Mouse (Mus musculus): Measurements from ENCODE around the gene Rhoc.

DNA sequence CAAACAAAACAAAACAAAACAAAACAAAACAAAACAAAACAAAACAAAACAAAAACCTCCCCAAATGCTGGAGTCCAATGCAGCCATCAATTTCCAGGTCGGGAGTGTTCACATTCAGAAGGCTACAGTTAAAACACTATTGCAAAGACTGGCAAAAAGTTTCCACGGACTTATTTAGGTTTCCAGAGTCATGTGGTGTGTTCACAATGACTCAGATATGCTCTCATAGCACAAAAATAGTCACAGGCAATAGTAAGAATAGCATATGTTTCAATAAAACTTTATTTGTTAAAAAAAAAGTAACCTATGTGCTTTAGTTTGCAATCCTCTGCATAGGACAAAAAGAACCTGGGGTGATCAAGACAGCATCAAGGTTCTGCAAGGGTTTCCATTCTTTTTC is 21.0 kb upstream of the Rhoc start:
- TF ChIP-seq POLR2A (IDR thresholded peaks at IDR 0.05; ENCODE audit: extremely low read depth, insufficient read depth, low read length) (no peak), CTCF (IDR thresholded peaks at IDR 0.05; ENCODE audit: extremely low read depth, insufficient read depth, low read length) (no peak)

Data from cortical plate, adult 2 months (tissue).